ENCODE assay signal across 18 mouse cellular contexts in genomic region chr16:33113726-33114125, GRCm38 (mm10). TPM values are rescaled to one million over a fixed set of nuclear protein-coding genes. Genes with fewer than 3 reads are reported as not detected.
A peak's percentile ranks its signal among the peaks of the same experiment; 100 is the strongest.
DNase-seq lines count a peak whose midpoint lies in the region; ATAC-seq and TF ChIP-seq lines count a peak whose summit lies in the region.
"Had no signal": no experiment of that assay in that cellular context is flagged by ENCODE, and none has a peak within 500 bp of the region (broad histone marks: within the 10 kb centered on the region; RNA-seq: fewer than 3 reads in every experiment).

No protein-coding gene starts in this region.

- ATAC-seq in cerebellum, adult (ENCODE audit: insufficient number of reproducible peaks, low FRiP score, low TSS enrichment), result no peak
- peak; percentile 27; the same call in 1 of the 2 replicates for ATAC-seq in hindbrain, postnatal 0 days
- no peak for ATAC-seq in hindbrain, embryonic 11.5 days (ENCODE audit: low FRiP score)
- no peak for ATAC-seq in midbrain, postnatal 0 days (ENCODE audit: low FRiP score)
- no peak for ATAC-seq in midbrain, embryonic 15.5 days (replicated peaks)
- ATAC-seq: CD4-positive, CD25-positive, alpha-beta regulatory T cell, adult 4 months; forebrain, embryonic 13.5 days had no signal

- no peak overlapping the region for H3K27ac ChIP-seq in hindbrain, postnatal 0 days
- no peak overlapping the region for H3K27ac ChIP-seq in hindbrain, embryonic 11.5 days (ENCODE audit: low read depth, low read length)
- H3K27ac ChIP-seq in midbrain, postnatal 0 days (ENCODE audit: low read depth, low read length), result no peak overlapping the region
- H3K27ac ChIP-seq in midbrain, embryonic 15.5 days, result no peak overlapping the region
- H3K27ac ChIP-seq: forebrain, embryonic 13.5 days; liver, embryonic 15.5 days had no signal

- TF ChIP-seq CTCF in hindbrain, postnatal 0 days (IDR thresholded peaks at IDR 0.05; ENCODE audit: low read depth), result no peak
- TF ChIP-seq CTCF in midbrain, postnatal 0 days (IDR thresholded peaks at IDR 0.05), result no peak

- H3K4me2 ChIP-seq in hindbrain, postnatal 0 days (ENCODE audit: low read depth, low read length), result no peak overlapping the region
- no peak overlapping the region for H3K4me2 ChIP-seq in hindbrain, embryonic 11.5 days (replicated peaks; ENCODE audit: low read depth, low read length)
- no peak overlapping the region for H3K4me2 ChIP-seq in midbrain, postnatal 0 days (ENCODE audit: low read depth, low read length, poor library complexity, severe bottlenecking)
- no peak overlapping the region for H3K4me2 ChIP-seq in midbrain, embryonic 15.5 days
- H3K4me2 ChIP-seq: forebrain, embryonic 13.5 days; heart, embryonic 12.5 days; liver, embryonic 15.5 days had no signal

- peak; percentile 26 to 35 for DNase-seq in cerebellum, adult 18-20 months
- DNase-seq in hindbrain, postnatal 0 days (ENCODE audit: low spot score), result peak; percentile 79
- DNase-seq in hindbrain, embryonic 11.5 days (ENCODE audit: low spot score), result no peak
- DNase-seq in midbrain, postnatal 0 days (ENCODE audit: low spot score), result peak; percentile 68
- DNase-seq in cerebellum, postnatal 10 days, result peak; percentile 65 to 72
- DNase-seq in ovary, postnatal 10 days (ENCODE audit: low spot score), result no peak
- DNase-seq: kidney, adult 18-20 months; lung, postnatal 14 days; spleen, adult 18-20 months; thymus, adult 2 months had no signal

- H3K9me3 ChIP-seq in hindbrain, postnatal 0 days (ENCODE audit: low read length), result no peaks in the 10 kb centered on the region
- no peaks in the 10 kb centered on the region for H3K9me3 ChIP-seq in hindbrain, embryonic 11.5 days (ENCODE audit: control insufficient read depth, low read length)
- H3K9me3 ChIP-seq in midbrain, postnatal 0 days (ENCODE audit: low read length), result no peaks in the 10 kb centered on the region
- H3K9me3 ChIP-seq in midbrain, embryonic 15.5 days, result no peaks in the 10 kb centered on the region
- H3K9me3 ChIP-seq: forebrain, embryonic 13.5 days; G1E; heart, embryonic 12.5 days; liver, embryonic 15.5 days; megakaryocyte, embryonic 14.5 days had no signal

- WGBS in hindbrain, postnatal 0 days, result 20% methylated on average over 4 of the region's 4 CpGs
- 50% methylated on average over 4 of the region's 4 CpGs for WGBS in hindbrain, embryonic 11.5 days
- WGBS in midbrain, postnatal 0 days, result 24% methylated on average over 4 of the region's 4 CpGs
- WGBS in midbrain, embryonic 15.5 days, result 19% methylated on average over 4 of the region's 4 CpGs

- 0 out of 2 replicates have a peak, but pooled peaks cover 5% of the 10 kb centered on the region for H3K36me3 ChIP-seq in hindbrain, postnatal 0 days (ENCODE audit: insufficient read depth, low read length)
- no peaks in the 10 kb centered on the region for H3K36me3 ChIP-seq in hindbrain, embryonic 11.5 days (ENCODE audit: control insufficient read depth, insufficient read depth, low read length)
- peaks cover 21% of the 10 kb centered on the region for H3K36me3 ChIP-seq in midbrain, postnatal 0 days (ENCODE audit: insufficient read depth, low read length)
- H3K36me3 ChIP-seq in midbrain, embryonic 15.5 days (replicated peaks), result peaks cover 13% of the 10 kb centered on the region; the same call in 1 of the 2 replicates
- H3K36me3 ChIP-seq: liver, embryonic 15.5 days had no signal

- H3K4me3 ChIP-seq in hindbrain, postnatal 0 days (ENCODE audit: low read length), result no peak overlapping the region
- no peak overlapping the region for H3K4me3 ChIP-seq in hindbrain, embryonic 11.5 days (ENCODE audit: low read depth, low read length)
- H3K4me3 ChIP-seq in midbrain, postnatal 0 days (ENCODE audit: low read depth, low read length), result no peak overlapping the region
- no peak overlapping the region for H3K4me3 ChIP-seq in midbrain, embryonic 15.5 days
- H3K4me3 ChIP-seq: forebrain, embryonic 13.5 days; heart, embryonic 12.5 days; liver, embryonic 15.5 days; megakaryocyte, embryonic 14.5 days had no signal

- H3K27me3 ChIP-seq in hindbrain, postnatal 0 days (ENCODE audit: insufficient read depth, low read length), result no peaks in the 10 kb centered on the region
- H3K27me3 ChIP-seq in hindbrain, embryonic 11.5 days (ENCODE audit: control insufficient read depth, insufficient read depth, low read length), result no peaks in the 10 kb centered on the region
- no peaks in the 10 kb centered on the region for H3K27me3 ChIP-seq in midbrain, postnatal 0 days (ENCODE audit: insufficient read depth, low read length)
- H3K27me3 ChIP-seq in midbrain, embryonic 15.5 days (replicated peaks), result no peaks in the 10 kb centered on the region
- H3K27me3 ChIP-seq: forebrain, embryonic 13.5 days; heart, embryonic 12.5 days; liver, embryonic 15.5 days; megakaryocyte, embryonic 14.5 days had no signal

- no peak overlapping the region for H3K9ac ChIP-seq in hindbrain, postnatal 0 days (replicated peaks; ENCODE audit: low read length)
- H3K9ac ChIP-seq in hindbrain, embryonic 11.5 days (ENCODE audit: low read depth, low read length), result no peak overlapping the region
- no peak overlapping the region for H3K9ac ChIP-seq in midbrain, postnatal 0 days (replicated peaks; ENCODE audit: low read length, poor library complexity, severe bottlenecking)
- H3K9ac ChIP-seq in midbrain, embryonic 15.5 days, result no peak overlapping the region
- H3K9ac ChIP-seq: forebrain, embryonic 13.5 days; heart, embryonic 12.5 days; liver, embryonic 15.5 days had no signal

- 0 out of 2 replicates have a peak, but pooled peaks cover 2% of the 10 kb centered on the region for H3K4me1 ChIP-seq in hindbrain, postnatal 0 days (ENCODE audit: insufficient read depth, low read length)
- no peaks in the 10 kb centered on the region for H3K4me1 ChIP-seq in hindbrain, embryonic 11.5 days (replicated peaks; ENCODE audit: control insufficient read depth, insufficient read depth, low read length)
- H3K4me1 ChIP-seq in midbrain, postnatal 0 days (ENCODE audit: insufficient read depth, low read length), result no peaks in the 10 kb centered on the region
- H3K4me1 ChIP-seq in midbrain, embryonic 15.5 days, result peaks cover 5% of the 10 kb centered on the region
- H3K4me1 ChIP-seq: liver, embryonic 15.5 days had no signal

RNA-seq across cellular contexts. Expression of gene Lmln, which starts 51.4 kb away (rescaled TPM):
- total RNA-seq in hindbrain, postnatal 0 days (2014; rRNA removed), result 5.2 and 6.1 TPM in 2 replicates
- polyA plus RNA-seq in hindbrain, postnatal 0 days (2015; fragmentation: Nextera tagmentation; extraction: Ambion mirVana), result 2.5 and 3.1 TPM in 2 replicates
- polyA plus RNA-seq in hindbrain, embryonic 11.5 days (2014; fragmentation: Nextera tagmentation; extraction: Ambion mirVana), result 3.1 and 4.6 TPM in 2 replicates
- 7.6 and 19.0 TPM in 2 replicates for total RNA-seq in midbrain, postnatal 0 days (2014; rRNA removed)
- 1.4 and 2.4 TPM in 2 replicates for polyA plus RNA-seq in midbrain, postnatal 0 days (2015; fragmentation: Nextera tagmentation; extraction: Ambion mirVana)
- polyA plus RNA-seq in midbrain, embryonic 15.5 days (2015; fragmentation: Nextera tagmentation; extraction: Ambion mirVana), result 5.1 and 6.6 TPM in 2 replicates

RNA-seq across cellular contexts. Expression of gene Rpl35a, which starts 57.5 kb away (rescaled TPM):
- 473 and 560 TPM in 2 replicates for total RNA-seq in hindbrain, postnatal 0 days (2014; rRNA removed)
- 486 and 490 TPM in 2 replicates for polyA plus RNA-seq in hindbrain, postnatal 0 days (2015; fragmentation: Nextera tagmentation; extraction: Ambion mirVana)
- 774 and 789 TPM in 2 replicates for polyA plus RNA-seq in hindbrain, embryonic 11.5 days (2014; fragmentation: Nextera tagmentation; extraction: Ambion mirVana)
- 675 and 710 TPM in 2 replicates for total RNA-seq in midbrain, postnatal 0 days (2014; rRNA removed)
- polyA plus RNA-seq in midbrain, postnatal 0 days (2015; fragmentation: Nextera tagmentation; extraction: Ambion mirVana), result 425 and 447 TPM in 2 replicates
- 404 and 412 TPM in 2 replicates for polyA plus RNA-seq in midbrain, embryonic 15.5 days (2015; fragmentation: Nextera tagmentation; extraction: Ambion mirVana)

RNA-seq across cellular contexts. Expression of gene Iqcg, which starts 57.7 kb away (rescaled TPM):
- 2.0 and 5.7 TPM in 2 replicates for total RNA-seq in hindbrain, postnatal 0 days (2014; rRNA removed)
- 4.8 and 5.9 TPM in 2 replicates for polyA plus RNA-seq in hindbrain, postnatal 0 days (2015; fragmentation: Nextera tagmentation; extraction: Ambion mirVana)
- 7.7 and 8.0 TPM in 2 replicates for polyA plus RNA-seq in hindbrain, embryonic 11.5 days (2014; fragmentation: Nextera tagmentation; extraction: Ambion mirVana)
- 2.5 and 8.3 TPM in 2 replicates for total RNA-seq in midbrain, postnatal 0 days (2014; rRNA removed)
- polyA plus RNA-seq in midbrain, postnatal 0 days (2015; fragmentation: Nextera tagmentation; extraction: Ambion mirVana), result 4.7 and 5.1 TPM in 2 replicates
- 6.4 and 7.1 TPM in 2 replicates for polyA plus RNA-seq in midbrain, embryonic 15.5 days (2015; fragmentation: Nextera tagmentation; extraction: Ambion mirVana)

Comparison
In these comparisons a context has a peak if more than half of its experiments do, and no peak if none do; other contexts are left out.
1. DNase-seq: peak in cerebellum, adult 18-20 months (2 of 2), hindbrain, postnatal 0 days (single experiment), midbrain, postnatal 0 days (single experiment) and cerebellum, postnatal 10 days (2 of 2); none in hindbrain, embryonic 11.5 days (single experiment) and ovary, postnatal 10 days (single experiment).